Mouse (Mus musculus) lung, adult 2 months (tissue): ENCODE data around the gene Zfp592.

Experiments used
- CTCF ChIP-seq: fragments of 200-500 bp; IDR thresholded peaks from 2 replicates; pipeline ENCODE4 v1.5.1; 2011; ENCODE audit warnings: mild to moderate bottlenecking, low read length, control low read depth; ENCODE audit not compliant: insufficient read depth
- POLR2A ChIP-seq: fragments of 200-500 bp; IDR thresholded peaks from 2 replicates; pipeline ENCODE4 v1.6.1; 2011; ENCODE audit warnings: low read depth, mild to moderate bottlenecking, control low read depth, low read length, borderline replicate concordance; ENCODE audit errors: extremely low read depth

- no peak for TF ChIP-seq CTCF
- peak; percentile 42; the same call in 1 of the 2 replicates for TF ChIP-seq POLR2A
These were observed at the start of gene Zfp592 for GRCm38 (mm10) chr7:80992980-80993833.
